Mouse (Mus musculus) forelimb bud, embryonic 11.5 days (tissue): ENCODE data around the gene Klhl29.

Source experiments
- DNase-seq: peaks from one replicate; pipeline ENCODE4 v3.0.0-alpha.2; 2012; ENCODE audit warnings: low read depth, low spot score

Gene Klhl29

GRCm38 (mm10) chr12:5375616-5376461 lies at the start of gene Klhl29:
Klhl29 (minus strand) TSS chr12:5375682.
- DNase-seq = peak; percentile 75

DNA sequence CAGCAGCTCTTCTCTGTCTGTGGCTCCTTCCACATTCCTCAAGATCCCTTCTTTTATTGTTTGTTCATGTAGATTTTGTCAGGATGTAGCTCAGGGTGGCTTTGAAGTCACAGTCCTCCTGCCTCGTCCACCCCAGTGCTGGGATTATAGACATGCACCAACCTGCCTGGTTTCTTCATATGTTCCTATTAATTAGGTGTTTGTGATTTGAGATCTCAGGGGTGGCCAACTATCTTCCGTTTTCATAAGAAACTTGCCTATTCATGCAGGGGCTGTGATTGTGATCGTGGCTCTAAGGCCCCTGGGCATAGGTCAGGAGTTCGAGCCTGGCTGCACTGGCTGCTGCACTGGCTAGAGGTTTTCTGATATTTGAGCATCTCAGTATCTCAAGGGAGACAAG lies 49.8 kb upstream of the Klhl29 start:
- no peak for DNase-seq

DNA sequence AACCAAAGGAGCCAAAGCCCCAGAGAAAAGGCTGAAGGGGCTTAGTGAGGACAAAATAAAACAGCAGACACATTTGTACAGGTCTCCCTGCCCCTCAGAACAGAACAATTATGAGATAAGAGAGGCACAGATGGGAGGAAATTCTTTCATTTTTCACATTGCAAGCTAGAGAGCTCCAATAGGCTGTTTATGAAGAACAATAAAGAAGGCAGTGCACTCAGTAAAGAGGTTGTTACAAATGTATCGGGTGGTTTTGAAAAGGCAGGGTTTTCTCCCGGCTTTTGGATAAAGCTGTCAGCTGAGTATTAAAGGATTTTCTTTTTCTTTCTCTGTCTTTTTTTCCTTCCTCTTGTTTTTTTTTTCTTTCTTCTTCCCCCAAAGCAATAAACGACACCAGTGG lies 40.3 kb upstream of the Klhl29 start:
- no peak for DNase-seq

GRCm38 (mm10) chr12:5413976-5414375 lies 38.5 kb upstream of the Klhl29 start:
- DNase-seq = no peak

DNA sequence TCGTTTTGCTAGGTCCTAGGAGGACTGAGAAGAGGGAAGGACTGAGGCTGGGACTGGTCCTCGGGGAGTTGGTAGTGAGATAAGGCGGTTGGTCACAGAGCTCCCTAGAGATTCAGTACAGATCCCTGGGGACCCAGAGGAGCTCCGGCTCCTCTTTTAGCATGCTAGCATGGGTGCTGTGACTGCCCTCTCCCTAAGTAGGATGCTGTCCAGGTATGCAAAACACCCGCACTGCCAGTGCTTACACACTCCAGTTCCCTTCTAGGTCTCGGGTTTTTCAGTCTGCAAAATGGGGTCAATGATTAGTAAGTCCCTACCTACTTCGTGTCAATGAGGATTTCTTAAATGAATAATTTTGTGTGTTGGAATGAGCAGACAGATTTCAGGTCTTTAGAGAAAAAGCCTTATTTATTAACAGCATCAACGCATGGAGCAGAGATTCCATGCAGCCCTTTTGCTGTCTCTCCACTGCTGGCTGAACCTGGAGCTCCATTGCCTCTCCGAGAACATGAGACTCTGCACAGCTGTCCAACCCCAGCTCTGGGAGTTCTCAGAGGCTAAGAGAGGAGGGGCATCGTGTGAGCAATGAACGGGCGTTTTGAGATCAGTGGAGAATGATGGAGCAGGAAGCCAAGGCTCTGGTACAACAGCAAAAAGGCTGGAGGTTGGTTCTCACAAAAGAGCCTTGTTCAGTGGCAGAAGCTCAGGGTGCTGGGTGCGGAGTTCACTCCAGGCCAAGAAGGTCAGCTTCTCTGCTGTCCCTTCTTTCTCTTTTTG lies 36.5 kb upstream of the Klhl29 start:
- DNase-seq = peak; percentile 9

DNA sequence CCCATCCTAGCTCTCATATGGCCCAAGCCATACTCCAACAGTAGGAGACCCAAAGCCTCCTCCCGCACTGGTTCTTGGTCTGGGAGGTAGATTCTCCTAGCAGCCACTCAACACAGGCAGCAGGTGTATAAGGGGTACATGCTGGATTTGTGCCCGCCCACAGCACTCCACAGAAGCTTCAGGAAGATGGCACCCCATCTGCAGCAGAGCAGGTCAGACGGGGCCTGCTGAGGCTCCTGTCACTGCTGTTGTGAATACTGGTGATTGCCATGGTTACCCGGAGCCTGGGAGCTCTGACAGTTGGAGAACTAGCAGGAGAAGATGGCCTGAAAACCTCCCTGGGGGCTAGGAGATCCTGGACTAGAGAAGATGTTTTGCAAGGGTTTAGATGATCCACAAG lies 35.9 kb upstream of the Klhl29 start:
- no peak for DNase-seq

GRCm38 (mm10) chr12:5410391-5411115 lies 35.1 kb upstream of the Klhl29 start:
- peak; percentile 96 for DNase-seq

DNA sequence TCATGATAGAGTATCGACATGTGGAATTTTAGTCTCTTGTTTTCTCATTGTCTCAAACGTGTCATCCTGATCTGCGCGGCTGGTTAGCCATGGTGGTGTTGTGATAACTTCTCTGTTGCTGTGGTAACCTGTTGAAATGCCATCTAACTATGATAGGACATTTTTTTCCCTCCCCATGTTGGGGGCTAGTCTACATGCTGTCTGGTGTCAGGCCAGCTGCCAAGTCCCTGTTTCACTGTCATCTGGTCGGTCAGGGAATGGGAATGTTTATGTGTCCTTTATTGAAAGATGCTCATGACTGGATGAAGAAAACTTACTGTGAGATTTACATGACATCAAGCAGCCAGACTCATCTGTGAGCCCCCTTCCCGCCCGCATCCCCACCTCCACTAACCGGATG lies 31.7 kb upstream of the Klhl29 start:
- DNase-seq = no peak

GRCm38 (mm10) chr12:5397423-5397822 lies 21.9 kb upstream of the Klhl29 start:
- DNase-seq = no peak

DNA sequence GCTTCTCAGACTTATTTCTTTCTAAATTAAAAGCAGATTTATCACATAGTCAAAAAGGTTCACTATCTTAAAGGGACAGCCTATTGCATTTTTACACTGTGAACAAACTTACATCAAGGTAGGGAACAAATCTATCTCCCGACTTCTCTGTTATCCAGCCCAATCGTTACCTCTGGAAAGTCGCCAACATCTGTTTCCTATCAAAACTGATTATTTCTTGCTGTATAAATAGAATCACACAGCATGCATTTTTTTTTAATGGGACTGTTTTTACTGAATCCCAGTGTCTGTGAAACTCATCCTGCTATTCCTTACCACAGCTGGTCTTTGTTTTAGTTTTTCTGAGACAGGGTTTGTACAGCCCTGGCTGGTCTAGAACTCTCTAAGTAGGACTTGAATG lies 19.7 kb upstream of the Klhl29 start:
- peak; percentile 40 for DNase-seq

DNA sequence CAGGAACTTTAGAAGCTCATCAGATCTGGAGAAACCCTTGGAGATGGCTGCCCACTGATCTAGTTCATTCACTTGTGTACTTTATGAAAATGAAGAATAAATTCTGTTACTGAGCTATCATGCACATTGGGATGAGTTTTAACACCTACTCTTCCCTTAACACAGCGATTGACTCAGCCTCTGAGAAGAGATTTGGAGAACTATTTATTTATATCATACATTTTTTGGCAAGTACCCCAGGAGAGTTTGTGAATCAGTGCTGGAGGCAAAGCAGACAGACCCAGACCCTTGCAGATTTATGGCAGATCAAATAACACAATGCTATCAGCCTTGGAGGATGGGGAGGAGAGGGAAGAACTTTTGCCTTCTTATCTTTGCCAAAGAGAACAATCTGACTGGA lies 11.6 kb upstream of the Klhl29 start:
- DNase-seq = no peak

- no peak for DNase-seq
Observed at GRCm38 (mm10) chr12:5386688-5387087, 11.2 kb upstream of the Klhl29 start.

- no peak for DNase-seq
Observed at GRCm38 (mm10) chr12:5381694-5382093, 6.2 kb upstream of the Klhl29 start.

DNA sequence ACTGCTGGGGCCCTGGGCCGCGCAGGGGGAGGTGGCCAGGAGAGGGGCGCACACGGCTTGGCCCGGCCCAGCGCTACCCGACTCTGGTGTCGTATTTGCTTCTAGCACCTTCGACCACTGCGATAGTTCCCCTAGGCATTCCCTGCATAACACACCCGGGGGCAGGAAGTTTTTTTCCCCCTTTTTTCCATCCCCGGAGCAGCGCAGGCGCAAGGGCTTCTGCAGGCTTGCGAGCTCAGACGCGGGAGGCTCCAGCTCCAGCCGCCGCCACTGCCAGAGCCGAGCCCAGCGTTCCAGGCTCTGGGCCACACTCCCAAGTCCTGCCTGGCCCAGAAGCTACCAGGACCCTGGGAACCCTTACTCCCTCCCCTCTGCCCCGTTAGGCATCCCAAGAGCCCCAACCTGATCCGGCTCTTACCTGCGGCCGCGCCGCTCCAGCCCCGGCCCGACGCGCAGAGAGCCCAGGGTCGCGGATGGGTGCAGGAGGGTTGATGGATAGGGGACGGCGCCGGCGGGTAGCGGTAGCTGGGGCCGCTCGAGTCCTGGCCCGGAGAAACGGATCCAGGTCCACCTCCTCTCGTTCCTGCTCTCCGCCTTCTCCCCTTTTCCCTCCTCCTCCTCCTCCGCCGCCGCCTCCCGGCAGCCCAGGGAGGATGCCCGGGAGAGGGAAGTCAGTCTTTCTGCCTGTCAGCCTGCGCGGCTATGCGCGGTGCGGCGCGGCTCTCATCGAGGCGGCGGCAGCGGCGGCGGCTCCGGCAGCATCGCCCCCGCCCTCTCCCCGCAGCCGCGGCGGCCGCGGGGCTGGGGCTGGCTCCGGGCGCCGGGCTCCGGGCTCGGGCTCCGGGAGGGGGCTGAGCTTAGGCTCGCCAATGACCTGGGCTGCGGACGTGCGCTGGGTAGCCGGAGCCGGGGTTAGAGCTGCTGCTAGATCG lies 532 bp downstream of the Klhl29 start:
- peak; percentile 49 for DNase-seq

- DNase-seq = peak; percentile 17
Observed at GRCm38 (mm10) chr12:5374196-5374683, 1.2 kb downstream of the Klhl29 start.

DNA sequence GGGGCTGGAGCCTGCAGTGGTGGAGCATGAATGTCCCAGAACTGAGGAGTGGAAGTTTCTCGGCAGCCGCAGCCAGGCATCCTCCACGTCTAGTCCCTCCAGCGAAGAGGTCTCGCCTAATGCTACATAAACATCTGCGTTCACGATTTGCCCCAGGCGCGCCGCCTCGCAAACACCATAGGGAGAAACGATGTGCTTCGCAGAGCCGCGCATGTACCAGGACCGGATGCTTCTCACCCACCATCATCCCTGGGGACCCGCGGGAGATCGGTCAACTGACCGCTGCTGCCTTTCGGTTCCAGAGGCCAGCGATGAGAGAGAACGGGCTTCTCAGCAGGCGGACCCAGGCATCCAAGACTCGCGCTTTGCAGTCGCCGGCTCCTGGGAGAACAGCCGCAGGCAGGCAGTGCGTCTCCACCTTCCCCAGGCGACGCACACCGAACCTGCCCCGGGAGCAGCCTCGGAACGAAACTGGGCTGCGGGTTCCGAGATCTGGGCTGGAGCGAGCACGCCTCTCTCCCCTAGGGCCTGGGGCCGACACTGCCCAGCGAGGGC lies 1.8 kb downstream of the Klhl29 start:
- peak; percentile 33 for DNase-seq

DNA sequence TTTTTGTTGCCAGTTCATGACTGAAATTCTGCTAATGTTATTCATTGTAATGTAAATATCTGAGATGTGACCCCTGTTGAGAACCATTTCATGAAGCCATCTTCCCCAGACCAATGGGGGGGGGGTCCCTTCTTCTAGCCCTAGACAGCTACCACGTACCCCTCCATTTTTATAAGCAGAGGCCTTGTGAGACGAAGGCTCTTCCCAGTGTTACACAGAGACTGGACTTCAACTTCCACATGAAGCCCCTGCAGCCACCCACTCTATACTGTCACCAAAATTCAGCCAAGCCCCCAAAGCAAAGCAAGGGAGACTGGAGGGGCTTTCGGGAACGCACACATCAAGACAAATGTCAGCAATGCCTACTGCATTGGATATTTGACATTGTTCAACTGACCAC lies 6.1 kb downstream of the Klhl29 start:
- no peak for DNase-seq

GRCm38 (mm10) chr12:5364836-5365235 lies 10.6 kb downstream of the Klhl29 start:
- no peak for DNase-seq

DNA sequence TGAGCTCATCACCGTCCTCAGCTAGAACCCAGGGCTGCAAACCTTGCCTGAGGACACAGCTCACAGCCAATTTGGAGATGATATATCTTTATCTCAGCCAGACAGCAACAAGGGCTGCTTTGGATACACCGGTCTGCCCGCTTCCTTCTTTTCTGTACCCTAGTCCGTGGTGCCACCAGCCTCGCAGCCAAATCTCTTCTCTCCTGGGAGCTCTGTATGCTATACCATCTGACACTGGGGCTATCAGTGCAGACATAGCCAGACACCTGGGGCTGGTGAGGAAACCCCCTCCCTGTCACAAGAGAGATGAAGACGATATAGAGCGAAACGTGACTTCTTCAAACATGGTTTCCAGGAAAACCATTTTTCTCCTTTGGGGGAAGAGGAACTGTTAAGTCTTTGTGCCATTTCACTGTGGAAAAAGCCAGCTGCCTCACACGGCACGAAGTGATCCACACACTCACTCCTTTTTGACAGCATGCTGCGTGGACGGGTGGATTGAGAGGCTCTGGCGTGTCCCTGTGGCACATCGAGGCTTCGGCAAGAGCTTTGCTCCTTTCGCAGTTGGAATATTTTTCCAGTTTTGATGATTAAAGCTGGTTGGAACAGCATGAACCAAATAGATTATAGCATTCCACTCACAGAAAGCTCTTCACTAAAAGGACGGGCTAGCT lies 11.4 kb downstream of the Klhl29 start:
- no peak for DNase-seq

- no peak for DNase-seq
Observed at GRCm38 (mm10) chr12:5359065-5359464, 16.4 kb downstream of the Klhl29 start.
